Mouse (Mus musculus): ENCODE data around the gene Bco2.

DNA sequence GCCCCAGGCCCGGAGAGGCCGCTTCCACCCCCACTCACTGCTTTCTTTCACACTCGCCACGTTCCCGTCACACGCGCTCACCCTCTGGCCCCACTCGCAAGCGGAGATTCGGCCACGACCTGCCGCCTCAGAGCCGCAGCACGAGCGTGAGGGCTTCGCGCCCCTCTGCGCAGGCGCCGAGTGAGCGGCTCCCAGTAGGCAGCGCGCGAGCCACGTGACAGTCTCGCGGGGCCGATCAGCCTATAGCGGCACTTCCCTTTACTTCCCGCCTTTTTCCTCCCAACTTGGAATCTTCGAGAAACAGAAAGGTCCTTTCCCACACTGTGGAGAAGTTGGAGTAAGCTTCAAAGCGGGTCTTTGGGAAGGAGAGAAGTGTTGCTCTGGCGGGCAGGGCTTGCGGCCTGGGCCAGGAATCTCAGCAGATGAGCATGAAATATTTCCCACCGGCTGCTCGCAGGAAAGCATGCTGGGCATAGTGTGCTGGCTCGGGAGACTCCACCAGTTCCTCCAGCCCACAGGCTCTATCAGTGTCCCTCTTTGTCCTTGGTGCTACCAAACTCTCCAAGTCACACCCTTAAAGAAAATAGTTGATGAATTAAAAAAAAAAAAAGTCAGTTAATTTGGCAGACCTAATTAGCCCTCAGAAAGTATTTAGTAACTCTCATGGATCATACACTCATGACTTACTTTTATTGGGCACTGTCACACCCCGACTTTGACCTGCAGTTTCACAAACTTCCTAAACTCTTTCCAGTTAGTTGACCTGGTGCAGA, 6.3 kb upstream of the Bco2 start, which contains the start of gene Tex12:
- TF ChIP-seq CTCF (IDR thresholded peaks at IDR 0.05; ENCODE audit: insufficient read depth, low read length) (no peak), POLR2A (IDR thresholded peaks at IDR 0.05; ENCODE audit: borderline replicate concordance, extremely low read depth, low read depth, low read length) (no peak)
